17 mouse cellular contexts compared by ENCODE assay signal in the genomic region with DNA sequence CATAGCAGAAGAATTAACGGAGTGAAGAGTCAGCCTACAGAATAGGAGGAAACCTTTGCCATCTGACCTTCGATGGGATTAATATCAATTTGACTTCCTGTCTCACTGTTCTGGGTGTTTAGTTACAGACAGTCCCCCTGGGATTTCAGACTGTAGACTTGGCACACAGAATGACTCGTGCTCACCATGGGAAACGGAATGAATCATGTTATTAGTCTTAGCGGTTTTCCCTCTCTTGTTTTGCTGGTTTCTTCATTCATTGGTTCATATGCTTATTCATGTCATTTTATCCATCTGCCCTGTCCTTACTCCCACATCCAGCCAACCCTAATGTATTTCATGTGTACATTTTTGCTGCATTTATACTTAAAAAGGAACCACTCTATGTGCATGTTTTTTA. TPM values are rescaled to one million over a fixed set of nuclear protein-coding genes. Genes with fewer than 3 reads are reported as not detected.
DNase-seq lines count a peak whose midpoint lies in the region; ATAC-seq and TF ChIP-seq lines count a peak whose summit lies in the region.
"Had no signal": no experiment of that assay in that cellular context is flagged by ENCODE, and none has a peak within 500 bp of the region (broad histone marks: within the 10 kb centered on the region; RNA-seq: fewer than 3 reads in every experiment).

No protein-coding gene starts in this region.

- H3K4me2 ChIP-seq in kidney, postnatal 0 days (ENCODE audit: low read length) = no peak overlapping the region
- H3K4me2 ChIP-seq: embryonic facial prominence, embryonic 12.5 days; heart, embryonic 12.5 days; midbrain, embryonic 15.5 days had no signal

- no peaks in the 10 kb centered on the region for H3K9me3 ChIP-seq in kidney, postnatal 0 days (replicated peaks; ENCODE audit: low read length)
- no peaks in the 10 kb centered on the region for H3K9me3 ChIP-seq in midbrain, embryonic 10.5 days (replicated peaks)
- H3K9me3 ChIP-seq: embryonic facial prominence, embryonic 12.5 days; heart, embryonic 12.5 days; hindbrain, embryonic 10.5 days; midbrain, embryonic 15.5 days had no signal

- no peak overlapping the region for H3K4me3 ChIP-seq in kidney, postnatal 0 days (replicated peaks; ENCODE audit: low read depth, low read length)
- no peak overlapping the region for H3K4me3 ChIP-seq in midbrain, embryonic 10.5 days
- H3K4me3 ChIP-seq: embryonic facial prominence, embryonic 12.5 days; gastrocnemius, adult 2 months; heart, embryonic 12.5 days; hindbrain, embryonic 10.5 days; midbrain, embryonic 15.5 days had no signal

- 0 out of 2 replicates have a peak, but pooled peaks cover 3% of the 10 kb centered on the region for H3K4me1 ChIP-seq in kidney, postnatal 0 days (replicated peaks; ENCODE audit: insufficient read depth, low read length)
- no peaks in the 10 kb centered on the region for H3K4me1 ChIP-seq in midbrain, embryonic 10.5 days
- H3K4me1 ChIP-seq: midbrain, embryonic 15.5 days had no signal

- H3K9ac ChIP-seq in kidney, postnatal 0 days (ENCODE audit: low read depth, low read length) = no peak overlapping the region
- H3K9ac ChIP-seq: embryonic facial prominence, embryonic 12.5 days; heart, embryonic 12.5 days; midbrain, embryonic 15.5 days had no signal

- no peaks in the 10 kb centered on the region for H3K27me3 ChIP-seq in kidney, postnatal 0 days (ENCODE audit: insufficient read depth, low read length)
- 0 out of 2 replicates have a peak, but pooled peaks cover 8% of the 10 kb centered on the region for H3K27me3 ChIP-seq in midbrain, embryonic 10.5 days (ENCODE audit: low read depth, poor library complexity, severe bottlenecking)
- H3K27me3 ChIP-seq: embryonic facial prominence, embryonic 12.5 days; midbrain, embryonic 15.5 days had no signal

- H3K27ac ChIP-seq in kidney, postnatal 0 days = no peak overlapping the region
- H3K27ac ChIP-seq in midbrain, embryonic 10.5 days (replicated peaks) = no peak overlapping the region
- H3K27ac ChIP-seq: embryonic facial prominence, embryonic 12.5 days; gastrocnemius, adult 2 months; hindbrain, embryonic 10.5 days; midbrain, embryonic 15.5 days had no signal

- 18% methylated on average over 5 of the region's 5 CpGs for whole genome bisulfite sequencing in kidney, postnatal 0 days
- WGBS in midbrain, embryonic 10.5 days = 78% methylated on average over 5 of the region's 5 CpGs

- no peak for TF ChIP-seq CTCF in kidney, postnatal 0 days (IDR thresholded peaks at IDR 0.05; ENCODE audit: low read depth)

- H3K36me3 ChIP-seq in kidney, postnatal 0 days (ENCODE audit: insufficient read depth, low read length) = no peaks in the 10 kb centered on the region
- H3K36me3 ChIP-seq in midbrain, embryonic 10.5 days = no peaks in the 10 kb centered on the region
- H3K36me3 ChIP-seq: embryonic facial prominence, embryonic 12.5 days; heart, embryonic 12.5 days; hindbrain, embryonic 10.5 days; midbrain, embryonic 15.5 days had no signal

- DNase-seq in cerebellum, adult 11-12 months = peak; percentile 2
- DNase-seq in cerebellum, postnatal 4 days (ENCODE audit: low spot score in 2 of 2) = no peak
- DNase-seq in kidney, postnatal 0 days (ENCODE audit: low spot score) = peak; percentile 52
- no peak for DNase-seq in kidney, postnatal 10 days
- DNase-seq in 416B (ENCODE audit: low read depth) = peak; percentile 78
- peak; percentile 86 for DNase-seq in fibroblast of lung, adult 2 months (ENCODE audit: low read depth)
- no peak for DNase-seq in urinary bladder, postnatal 25 days (ENCODE audit: low spot score)
- DNase-seq in midbrain, embryonic 10.5 days (ENCODE audit: low spot score) = no peak
- DNase-seq: gastrocnemius, adult 2 months; lung, postnatal 14 days; right cerebral cortex, postnatal 25 days had no signal

- no peak for ATAC-seq in kidney, postnatal 0 days (replicated peaks; ENCODE audit: low FRiP score, low read depth)
- ATAC-seq: forebrain, embryonic 14.5 days; intestine, embryonic 16.5 days; midbrain, embryonic 15.5 days had no signal

RNA-seq across cellular contexts. Expression of a gene that starts 14.3 kb away (rescaled TPM):
- 8.7 and 10.2 TPM in 2 replicates for polyA plus RNA-seq in kidney, postnatal 0 days (2015; fragmentation: Nextera tagmentation; extraction: Ambion mirVana)
- polyA plus RNA-seq in midbrain, embryonic 10.5 days (2016; fragmentation: Nextera tagmentation; extraction: Ambion mirVana) = 10.1 and 13.3 TPM in 2 replicates

RNA-seq across cellular contexts. Expression of a gene that starts 40.8 kb away (rescaled TPM):
- 8.1 and 9.4 TPM in 2 replicates for polyA plus RNA-seq in kidney, postnatal 0 days (2015; fragmentation: Nextera tagmentation; extraction: Ambion mirVana)
- polyA plus RNA-seq in midbrain, embryonic 10.5 days (2016; fragmentation: Nextera tagmentation; extraction: Ambion mirVana) = 13.7 and 14.7 TPM in 2 replicates

Comparison
In these comparisons a context has a peak if more than half of its experiments do, and no peak if none do; other contexts are left out.
1. DNase-seq: peak in cerebellum, adult 11-12 months (single experiment), kidney, postnatal 0 days (single experiment), 416B (single experiment) and fibroblast of lung, adult 2 months (single experiment); none in cerebellum, postnatal 4 days (0 of 2), kidney, postnatal 10 days (single experiment), urinary bladder, postnatal 25 days (single experiment) and midbrain, embryonic 10.5 days (single experiment).